Mouse (Mus musculus): ENCODE data around the gene Frmd6. TPM values are rescaled to one million over a fixed set of nuclear protein-coding genes. Genes with fewer than 3 reads are reported as not detected.

Frmd6 gene
- polyA plus RNA-seq, 1 experiment from 2014 or later: 25.7 TPM

- Histone ChIP-seq H3K36me3 (ENCODE audit: control insufficient read depth, insufficient read depth) (no peaks in the 10 kb centered on the region), H3K4me2 (ENCODE audit: low read depth, low read length) (no peak overlapping the region), H3K9me3 (replicated peaks; ENCODE audit: control insufficient read depth, low read length) (no peaks in the 10 kb centered on the region; the same call in 1 of the 2 replicates), H3K9ac (ENCODE audit: low read length) (no peak overlapping the region), H3K27me3 (ENCODE audit: control insufficient read depth, insufficient read depth, low read length) (no peaks in the 10 kb centered on the region), H3K27ac (ENCODE audit: low read length) (no peak overlapping the region), H3K4me3 (ENCODE audit: low read length) (no peak overlapping the region), H3K4me1 (ENCODE audit: control insufficient read depth, insufficient read depth, low read length) (peaks cover 2% of the 10 kb centered on the region; the same call in 1 of the 2 replicates)
- WGBS: 11% methylated on average over 5 of the region's 5 CpGs
- peak; percentile 71 for ATAC-seq (replicated peaks; ENCODE audit: extremely low read depth, insufficient read depth, low FRiP score)
Observed at GRCm38 (mm10) chr12:70911029-70911428, 85.7 kb downstream of the Frmd6 start.

GRCm38 (mm10) chr12:70911676-70912379, 86.5 kb downstream of the Frmd6 start:
- Histone ChIP-seq H3K27me3 (ENCODE audit: control insufficient read depth, insufficient read depth, low read length) (no peaks in the 10 kb centered on the region), H3K4me3 (ENCODE audit: low read length) (no peak overlapping the region), H3K36me3 (ENCODE audit: control insufficient read depth, insufficient read depth) (no peaks in the 10 kb centered on the region), H3K27ac (ENCODE audit: low read length) (no peak overlapping the region), H3K4me2 (ENCODE audit: low read depth, low read length) (no peak overlapping the region), H3K4me1 (ENCODE audit: control insufficient read depth, insufficient read depth, low read length) (peaks cover 2% of the 10 kb centered on the region; the same call in 1 of the 2 replicates), H3K9me3 (replicated peaks; ENCODE audit: control insufficient read depth, low read length) (no peaks in the 10 kb centered on the region), H3K9ac (ENCODE audit: low read length) (no peak overlapping the region)
- 64% methylated on average over 17 of the region's 17 CpGs for WGBS
- no peak for ATAC-seq (replicated peaks; ENCODE audit: extremely low read depth, insufficient read depth, low FRiP score)

GRCm38 (mm10) chr12:70913429-70913828, 88.1 kb downstream of the Frmd6 start:
- no peak for ATAC-seq (replicated peaks; ENCODE audit: extremely low read depth, insufficient read depth, low FRiP score)
- no peaks in the 10 kb centered on the region for H3K9me3 ChIP-seq (replicated peaks; ENCODE audit: control insufficient read depth, low read length)
- no peak overlapping the region for H3K9ac ChIP-seq (ENCODE audit: low read length)
- 43% methylated on average over 3 of the region's 3 CpGs for WGBS
- H3K4me2 ChIP-seq (ENCODE audit: low read depth, low read length): no peak overlapping the region
- no peaks in the 10 kb centered on the region for H3K27me3 ChIP-seq (ENCODE audit: control insufficient read depth, insufficient read depth, low read length)
- H3K4me1 ChIP-seq (ENCODE audit: control insufficient read depth, insufficient read depth, low read length): 0 out of 2 replicates have a peak, but pooled peaks cover 2% of the 10 kb centered on the region
- H3K27ac ChIP-seq (ENCODE audit: low read length): no peak overlapping the region
- H3K4me3 ChIP-seq (ENCODE audit: low read length): no peak overlapping the region
- no peaks in the 10 kb centered on the region for H3K36me3 ChIP-seq (ENCODE audit: control insufficient read depth, insufficient read depth)

- Histone ChIP-seq H3K27ac (ENCODE audit: low read length) (no peak overlapping the region), H3K27me3 (ENCODE audit: control insufficient read depth, insufficient read depth, low read length) (no peaks in the 10 kb centered on the region), H3K36me3 (ENCODE audit: control insufficient read depth, insufficient read depth) (no peaks in the 10 kb centered on the region), H3K4me2 (ENCODE audit: low read depth, low read length) (no peak overlapping the region), H3K4me1 (ENCODE audit: control insufficient read depth, insufficient read depth, low read length) (0 out of 2 replicates have a peak, but pooled peaks cover 2% of the 10 kb centered on the region), H3K4me3 (ENCODE audit: low read length) (no peak overlapping the region), H3K9ac (ENCODE audit: low read length) (no peak overlapping the region), H3K9me3 (replicated peaks; ENCODE audit: control insufficient read depth, low read length) (no peaks in the 10 kb centered on the region)
- no peak for ATAC-seq (replicated peaks; ENCODE audit: extremely low read depth, insufficient read depth, low FRiP score)
- 58% methylated on average over 11 of the region's 11 CpGs for WGBS
Observed at GRCm38 (mm10) chr12:70914387-70914786, 89.1 kb downstream of the Frmd6 start.

- H3K9ac ChIP-seq (ENCODE audit: low read length): no peak overlapping the region
- H3K4me2 ChIP-seq (ENCODE audit: low read depth, low read length): no peak overlapping the region
- WGBS: 78% methylated on average over 4 of the region's 4 CpGs
- H3K4me3 ChIP-seq (ENCODE audit: low read length): no peak overlapping the region
- no peaks in the 10 kb centered on the region; the same call in none of the 2 replicates for H3K9me3 ChIP-seq (replicated peaks; ENCODE audit: control insufficient read depth, low read length)
- no peak for ATAC-seq (replicated peaks; ENCODE audit: extremely low read depth, insufficient read depth, low FRiP score)
- H3K27ac ChIP-seq (ENCODE audit: low read length): no peak overlapping the region
- no peaks in the 10 kb centered on the region for H3K4me1 ChIP-seq (ENCODE audit: control insufficient read depth, insufficient read depth, low read length)
- H3K27me3 ChIP-seq (ENCODE audit: control insufficient read depth, insufficient read depth, low read length): no peaks in the 10 kb centered on the region
- no peaks in the 10 kb centered on the region for H3K36me3 ChIP-seq (ENCODE audit: control insufficient read depth, insufficient read depth)
Observed at GRCm38 (mm10) chr12:70929781-70930180, 104.5 kb downstream of the Frmd6 start.

GRCm38 (mm10) chr12:70937150-70937549, 111.8 kb downstream of the Frmd6 start:
- Histone ChIP-seq H3K4me2 (ENCODE audit: low read depth, low read length) (peak overlapping the region; percentile 75), H3K4me3 (ENCODE audit: low read length) (peak overlapping the region; percentile 98), H3K27ac (ENCODE audit: low read length) (peak overlapping the region; percentile 97), H3K27me3 (ENCODE audit: control insufficient read depth, insufficient read depth, low read length) (no peaks in the 10 kb centered on the region), H3K9ac (ENCODE audit: low read length) (peak overlapping the region; percentile 78), H3K9me3 (replicated peaks; ENCODE audit: control insufficient read depth, low read length) (no peaks in the 10 kb centered on the region; the same call in none of the 2 replicates), H3K36me3 (ENCODE audit: control insufficient read depth, insufficient read depth) (peaks cover 3% of the 10 kb centered on the region; the same call in 1 of the 2 replicates), H3K4me1 (ENCODE audit: control insufficient read depth, insufficient read depth, low read length) (peaks cover 4% of the 10 kb centered on the region)
- WGBS: 30% methylated on average over 8 of the region's 12 CpGs
- ATAC-seq (replicated peaks; ENCODE audit: extremely low read depth, insufficient read depth, low FRiP score): peak; percentile 33; the same call in 1 of the 2 replicates

GRCm38 (mm10) chr12:70937571-70938384, 112.5 kb downstream of the Frmd6 start, which contains the start of gene Actr10:
Gene Actr10, plus strand, starts transcription at chr12:70937857.
- peaks cover 8% of the 10 kb centered on the region for H3K36me3 ChIP-seq (ENCODE audit: control insufficient read depth, insufficient read depth)
- no peaks in the 10 kb centered on the region; the same call in none of the 2 replicates for H3K9me3 ChIP-seq (replicated peaks; ENCODE audit: control insufficient read depth, low read length)
- peak within 1 kb of the TSS; percentile 82 for H3K4me2 ChIP-seq (ENCODE audit: low read depth, low read length)
- under 1% methylated on average over 58 of the region's 59 CpGs for WGBS
- ATAC-seq (replicated peaks; ENCODE audit: extremely low read depth, insufficient read depth, low FRiP score): peak; percentile 95
- peak within 1 kb of the TSS; percentile 97 for H3K9ac ChIP-seq (ENCODE audit: low read length)
- H3K27ac ChIP-seq (ENCODE audit: low read length): peak within 1 kb of the TSS; percentile 97
- no peaks in the 10 kb centered on the region for H3K27me3 ChIP-seq (ENCODE audit: control insufficient read depth, insufficient read depth, low read length)
- peaks cover 4% of the 10 kb centered on the region for H3K4me1 ChIP-seq (ENCODE audit: control insufficient read depth, insufficient read depth, low read length)
- H3K4me3 ChIP-seq (ENCODE audit: low read length): peak within 1 kb of the TSS; percentile 98

- Histone ChIP-seq H3K9ac (ENCODE audit: low read length) (no peak overlapping the region), H3K27ac (ENCODE audit: low read length) (no peak overlapping the region), H3K4me3 (ENCODE audit: low read length) (no peak overlapping the region), H3K36me3 (ENCODE audit: control insufficient read depth, insufficient read depth) (peaks cover 17% of the 10 kb centered on the region), H3K4me2 (ENCODE audit: low read depth, low read length) (no peak overlapping the region), H3K9me3 (replicated peaks; ENCODE audit: control insufficient read depth, low read length) (no peaks in the 10 kb centered on the region), H3K27me3 (ENCODE audit: control insufficient read depth, insufficient read depth, low read length) (no peaks in the 10 kb centered on the region), H3K4me1 (ENCODE audit: control insufficient read depth, insufficient read depth, low read length) (peaks cover 8% of the 10 kb centered on the region)
- WGBS: 91% methylated on average over 7 of the region's 7 CpGs
- ATAC-seq (replicated peaks; ENCODE audit: extremely low read depth, insufficient read depth, low FRiP score): no peak
Observed at GRCm38 (mm10) chr12:70940806-70941205, 115.5 kb downstream of the Frmd6 start.

All from heart, embryonic 16.5 days (tissue).